Mouse (Mus musculus): ENCODE measurements around the gene Palm2. TPM values are rescaled to one million over a fixed set of nuclear protein-coding genes. Genes with fewer than 3 reads are reported as not detected.

Gene Palm2
- polyA plus RNA-seq, 1 experiment, result 0.05 TPM

- H3K27ac ChIP-seq (ENCODE audit: insufficient read depth, low read depth, low read length), result no peak overlapping the region
- 78% methylated on average over 9 of the region's 9 CpGs for WGBS
- TF ChIP-seq CTCF (conservative IDR thresholded peaks at IDR 0.05; ENCODE audit: insufficient read depth, insufficient read length, low read depth, low read length), result no peak
- TF ChIP-seq POLR2A (IDR thresholded peaks at IDR 0.05; ENCODE audit: low read depth, low read length), result no peak
- no peaks in the 10 kb centered on the region for H3K4me1 ChIP-seq (ENCODE audit: control insufficient read depth, insufficient read depth, low read length)
- no peaks in the 10 kb centered on the region for H3K27me3 ChIP-seq (replicated peaks; ENCODE audit: control insufficient read depth, insufficient read depth, low read length)
- H3K36me3 ChIP-seq (ENCODE audit: control insufficient read depth, insufficient read depth, low read length), result no peaks in the 10 kb centered on the region
- no peak overlapping the region for H3K4me3 ChIP-seq (ENCODE audit: insufficient read depth, low read depth, low read length)
- DNase-seq, result no peak
Observed at GRCm38 (mm10) chr4:57525221-57526011, 91.4 kb downstream of the Palm2 start.

GRCm38 (mm10) chr4:57528296-57528695, 94.2 kb downstream of the Palm2 start:
- DNase-seq, result no peak
- H3K27me3 ChIP-seq (replicated peaks; ENCODE audit: control insufficient read depth, insufficient read depth, low read length), result no peaks in the 10 kb centered on the region
- no peak for TF ChIP-seq CTCF (conservative IDR thresholded peaks at IDR 0.05; ENCODE audit: insufficient read depth, insufficient read length, low read depth, low read length)
- TF ChIP-seq POLR2A (IDR thresholded peaks at IDR 0.05; ENCODE audit: low read depth, low read length), result no peak
- H3K36me3 ChIP-seq (ENCODE audit: control insufficient read depth, insufficient read depth, low read length), result no peaks in the 10 kb centered on the region
- no peak overlapping the region for H3K4me3 ChIP-seq (ENCODE audit: insufficient read depth, low read depth, low read length)
- H3K27ac ChIP-seq (ENCODE audit: insufficient read depth, low read depth, low read length), result no peak overlapping the region
- H3K4me1 ChIP-seq (ENCODE audit: control insufficient read depth, insufficient read depth, low read length), result no peaks in the 10 kb centered on the region

- no peak overlapping the region for H3K4me3 ChIP-seq (ENCODE audit: insufficient read depth, low read depth, low read length)
- H3K4me1 ChIP-seq (ENCODE audit: control insufficient read depth, insufficient read depth, low read length), result no peaks in the 10 kb centered on the region
- no peak overlapping the region for H3K27ac ChIP-seq (ENCODE audit: insufficient read depth, low read depth, low read length)
- no peaks in the 10 kb centered on the region for H3K27me3 ChIP-seq (replicated peaks; ENCODE audit: control insufficient read depth, insufficient read depth, low read length)
- no peak for DNase-seq
- no peaks in the 10 kb centered on the region for H3K36me3 ChIP-seq (ENCODE audit: control insufficient read depth, insufficient read depth, low read length)
- WGBS, result 82% methylated on average over 6 of the region's 6 CpGs
- no peak for TF ChIP-seq POLR2A (IDR thresholded peaks at IDR 0.05; ENCODE audit: low read depth, low read length)
- TF ChIP-seq CTCF (conservative IDR thresholded peaks at IDR 0.05; ENCODE audit: insufficient read depth, insufficient read length, low read depth, low read length), result no peak
Observed at GRCm38 (mm10) chr4:57533686-57534085, 99.6 kb downstream of the Palm2 start.

GRCm38 (mm10) chr4:57534232-57534631, 100.2 kb downstream of the Palm2 start:
- Histone ChIP-seq H3K4me1 (ENCODE audit: control insufficient read depth, insufficient read depth, low read length) (no peaks in the 10 kb centered on the region), H3K4me3 (ENCODE audit: insufficient read depth, low read depth, low read length) (no peak overlapping the region), H3K27me3 (replicated peaks; ENCODE audit: control insufficient read depth, insufficient read depth, low read length) (no peaks in the 10 kb centered on the region), H3K27ac (ENCODE audit: insufficient read depth, low read depth, low read length) (no peak overlapping the region), H3K36me3 (ENCODE audit: control insufficient read depth, insufficient read depth, low read length) (no peaks in the 10 kb centered on the region)
- TF ChIP-seq POLR2A (IDR thresholded peaks at IDR 0.05; ENCODE audit: low read depth, low read length) (no peak), CTCF (conservative IDR thresholded peaks at IDR 0.05; ENCODE audit: insufficient read depth, insufficient read length, low read depth, low read length) (no peak)
- 50% methylated on average over 6 of the region's 6 CpGs for WGBS
- no peak for DNase-seq

GRCm38 (mm10) chr4:57535087-57535486, 101.0 kb downstream of the Palm2 start:
- 94% methylated on average over 4 of the region's 4 CpGs for WGBS

GRCm38 (mm10) chr4:57538029-57538688, 104.1 kb downstream of the Palm2 start:
- no peak overlapping the region for H3K4me3 ChIP-seq (ENCODE audit: insufficient read depth, low read depth, low read length)
- H3K36me3 ChIP-seq (ENCODE audit: control insufficient read depth, insufficient read depth, low read length), result no peaks in the 10 kb centered on the region
- 46% methylated on average over 4 of the region's 4 CpGs for WGBS
- no peak for DNase-seq
- H3K27ac ChIP-seq (ENCODE audit: insufficient read depth, low read depth, low read length), result no peak overlapping the region
- no peaks in the 10 kb centered on the region for H3K27me3 ChIP-seq (replicated peaks; ENCODE audit: control insufficient read depth, insufficient read depth, low read length)
- TF ChIP-seq POLR2A (IDR thresholded peaks at IDR 0.05; ENCODE audit: low read depth, low read length) (no peak), CTCF (conservative IDR thresholded peaks at IDR 0.05; ENCODE audit: insufficient read depth, insufficient read length, low read depth, low read length) (no peak)
- H3K4me1 ChIP-seq (ENCODE audit: control insufficient read depth, insufficient read depth, low read length), result no peaks in the 10 kb centered on the region

More at GRCm38 (mm10) chr4:57535087-57535486, 101.0 kb downstream of the Palm2 start:
- Histone ChIP-seq H3K27ac (ENCODE audit: insufficient read depth, low read depth, low read length) (no peak overlapping the region), H3K4me3 (ENCODE audit: insufficient read depth, low read depth, low read length) (no peak overlapping the region), H3K36me3 (ENCODE audit: control insufficient read depth, insufficient read depth, low read length) (no peaks in the 10 kb centered on the region), H3K27me3 (replicated peaks; ENCODE audit: control insufficient read depth, insufficient read depth, low read length) (no peaks in the 10 kb centered on the region), H3K4me1 (ENCODE audit: control insufficient read depth, insufficient read depth, low read length) (no peaks in the 10 kb centered on the region)
- TF ChIP-seq CTCF (conservative IDR thresholded peaks at IDR 0.05; ENCODE audit: insufficient read depth, insufficient read length, low read depth, low read length) (0 out of 2 replicates have a peak, but pooled peaks have one; percentile 2), POLR2A (IDR thresholded peaks at IDR 0.05; ENCODE audit: low read depth, low read length) (no peak)
- no peak for DNase-seq

GRCm38 (mm10) chr4:57543692-57544256, 109.7 kb downstream of the Palm2 start:
- H3K27me3 ChIP-seq (replicated peaks; ENCODE audit: control insufficient read depth, insufficient read depth, low read length), result no peaks in the 10 kb centered on the region
- DNase-seq, result no peak
- no peaks in the 10 kb centered on the region for H3K36me3 ChIP-seq (ENCODE audit: control insufficient read depth, insufficient read depth, low read length)
- H3K27ac ChIP-seq (ENCODE audit: insufficient read depth, low read depth, low read length), result no peak overlapping the region
- WGBS, result 7% methylated on average over 6 of the region's 6 CpGs
- TF ChIP-seq CTCF (conservative IDR thresholded peaks at IDR 0.05; ENCODE audit: insufficient read depth, insufficient read length, low read depth, low read length) (no peak), POLR2A (IDR thresholded peaks at IDR 0.05; ENCODE audit: low read depth, low read length) (no peak)
- no peaks in the 10 kb centered on the region for H3K4me1 ChIP-seq (ENCODE audit: control insufficient read depth, insufficient read depth, low read length)
- no peak overlapping the region for H3K4me3 ChIP-seq (ENCODE audit: insufficient read depth, low read depth, low read length)
